Mouse (Mus musculus) intestine, embryonic 14.5 days (tissue): ENCODE measurements around the gene Prpsap2. TPM values are rescaled to one million over a fixed set of nuclear protein-coding genes. Genes with fewer than 3 reads are reported as not detected.

Experiments used
- ATAC-seq: fragments of 200-750 bp; cut with Nextera tagmentation; replicated peaks from 2 replicates; pipeline ENCODE4 v1.8.0; 2017; ENCODE audit warnings: low read depth, moderate number of reproducible peaks, moderate TSS enrichment, moderate library complexity; ENCODE audit not compliant: low FRiP score, low TSS enrichment
- DNase-seq: peaks from one replicate; pipeline ENCODE4 v3.0.0-alpha.2; 2018; ENCODE audit warnings: low spot score
- H3K27ac ChIP-seq: fragments of 300-500 bp; sonication (generic); 2 replicates; pipeline ENCODE4 v1.5.1; 2014; ENCODE audit warnings: low read depth, mild to moderate bottlenecking, control low read depth
- H3K27me3 ChIP-seq: fragments of 300-500 bp; sonication (generic); replicated peaks from 2 replicates; pipeline ENCODE4 v1.6.1; 2014; ENCODE audit warnings: low read length, control low read depth; ENCODE audit not compliant: control insufficient read depth, insufficient read depth
- H3K36me3 ChIP-seq: fragments of 300-500 bp; sonication (generic); 2 replicates; pipeline ENCODE4 v1.6.1; 2014; ENCODE audit warnings: low read length, control low read depth; ENCODE audit not compliant: control insufficient read depth, insufficient read depth
- H3K4me1 ChIP-seq: fragments of 300-500 bp; sonication (generic); replicated peaks from 2 replicates; pipeline ENCODE4 v1.6.1; 2014; ENCODE audit warnings: low read length, control low read depth, mixed read lengths; ENCODE audit not compliant: control insufficient read depth, insufficient read depth
- H3K4me2 ChIP-seq: fragments of 300-500 bp; sonication (generic); 2 replicates; pipeline ENCODE4 v1.6.1; 2014; ENCODE audit warnings: low read length
- H3K4me3 ChIP-seq: fragments of 300-500 bp; sonication (generic); 2 replicates; pipeline ENCODE4 v1.5.1; 2014; ENCODE audit warnings: low read depth, low read length, control low read depth, mixed read lengths
- H3K9ac ChIP-seq: fragments of 300-500 bp; sonication (generic); 2 replicates; pipeline ENCODE4 v1.6.1; 2014; ENCODE audit warnings: mild to moderate bottlenecking, low read length
- H3K9me3 ChIP-seq: fragments of 300-500 bp; sonication (generic); 2 replicates; pipeline ENCODE4 v1.6.1; 2016; ENCODE audit warnings: low read length, control low read depth; ENCODE audit not compliant: control insufficient read depth
- WGBS: fragments of 180-500 bp; shearing (Covaris S2); extraction: QIAGEN DNeasy Blood & Tissue Kit; methylation state at CpG from one replicate; pipeline ENCODE4 v1.1.7; 2014; 5-methylcytosine and 5-hydroxymethylcytosine counted together
- polyA plus RNA-seq: library from polyadenylated mRNA; unstranded; fragments of >200 nt; fragmentation: Nextera tagmentation; extraction: Ambion mirVana; gene quantifications from 2 replicates; pipeline ENCODE4 v1.2.1, GENCODE M21; 2014

The Prpsap2 gene
- polyA plus RNA-seq, 1 experiment from 2014 or later, result 22.7 TPM

DNA sequence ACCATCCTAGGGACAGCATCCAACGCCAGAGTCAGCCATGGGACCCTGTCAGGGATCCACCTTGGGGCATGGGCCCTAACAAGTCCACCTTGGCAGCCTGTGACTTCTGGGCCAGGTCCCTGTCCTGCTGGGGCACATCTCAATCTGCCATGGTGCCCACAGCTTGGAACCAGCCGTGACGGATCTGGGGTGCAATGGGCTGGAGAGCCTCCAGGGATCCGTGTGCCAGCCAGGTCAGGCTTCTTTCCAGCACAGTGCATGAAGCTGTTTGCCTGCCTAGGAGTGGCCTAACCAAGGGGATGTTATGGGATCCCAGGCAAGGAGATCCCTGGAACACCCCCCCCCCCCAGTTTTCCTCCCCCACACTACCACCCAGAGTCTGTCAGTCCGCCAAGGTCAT, 68.9 kb downstream of the Prpsap2 start:
- DNase-seq (no peak), ATAC-seq (no peak)
- no peaks in the 10 kb centered on the region for H3K9me3 ChIP-seq
- H3K4me3 ChIP-seq, result no peak overlapping the region
- no peaks in the 10 kb centered on the region for H3K27me3 ChIP-seq
- H3K4me2 ChIP-seq, result no peak overlapping the region
- 90% methylated on average over 5 of the region's 5 CpGs for WGBS
- no peak overlapping the region for H3K9ac ChIP-seq
- H3K4me1 ChIP-seq, result no peaks in the 10 kb centered on the region
- no peaks in the 10 kb centered on the region for H3K36me3 ChIP-seq
- no peak overlapping the region for H3K27ac ChIP-seq

DNA sequence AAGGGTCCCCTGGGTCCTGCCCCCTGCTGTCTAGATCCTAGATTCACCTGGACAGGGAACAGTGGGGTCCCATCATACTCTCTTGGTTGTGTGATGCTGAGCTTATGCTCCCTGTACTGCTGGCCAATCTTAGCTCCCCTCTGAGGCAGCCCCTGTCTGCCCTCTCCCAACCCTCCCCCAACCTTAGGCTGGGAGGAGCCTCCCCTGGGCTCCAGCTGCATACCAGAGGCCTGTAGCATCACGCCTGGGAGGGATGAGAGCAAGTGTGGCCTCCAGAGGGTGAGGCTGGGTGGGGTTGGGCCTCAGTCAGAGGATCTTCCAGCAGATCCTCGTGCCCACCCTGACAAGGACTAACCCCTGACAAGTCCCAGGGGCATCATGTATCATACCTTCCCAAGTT, 74.3 kb downstream of the Prpsap2 start:
- Histone ChIP-seq H3K9ac (no peak overlapping the region), H3K4me1 (peaks cover 13% of the 10 kb centered on the region; the same call in 1 of the 2 replicates), H3K4me3 (no peak overlapping the region), H3K9me3 (no peaks in the 10 kb centered on the region), H3K36me3 (no peaks in the 10 kb centered on the region), H3K27me3 (peaks cover 22% of the 10 kb centered on the region), H3K27ac (no peak overlapping the region), H3K4me2 (no peak overlapping the region)
- ATAC-seq, result no peak
- WGBS, result 41% methylated on average over 2 of the region's 2 CpGs
- no peak for DNase-seq

DNA sequence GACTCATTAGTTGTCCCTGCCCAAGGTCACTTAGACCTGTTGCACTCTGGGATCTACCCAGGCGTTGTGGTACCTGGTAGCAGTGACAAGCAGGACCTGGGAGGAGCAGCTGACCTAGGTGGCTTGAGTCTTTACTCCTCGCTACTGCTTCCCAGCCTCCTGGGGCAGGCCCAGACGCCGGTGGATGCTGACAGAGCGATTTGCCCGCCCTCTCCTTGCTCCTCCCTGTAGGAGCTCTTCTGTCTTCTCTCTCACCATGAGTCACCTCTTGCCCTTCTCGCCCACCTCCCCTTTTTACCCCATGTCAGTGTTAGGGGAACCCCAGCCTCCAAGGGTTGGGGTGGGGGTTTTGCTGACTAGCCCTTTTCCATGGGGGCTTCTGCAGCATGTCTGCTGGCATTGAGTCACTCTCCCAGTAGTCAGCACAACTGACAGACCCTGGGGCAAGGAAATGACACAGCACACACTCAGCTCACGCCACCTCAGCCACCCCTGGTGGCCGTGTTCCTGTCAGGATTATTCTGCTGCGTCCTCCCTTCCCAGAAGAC, 74.9 kb downstream of the Prpsap2 start:
- H3K9me3 ChIP-seq, result no peaks in the 10 kb centered on the region
- DNase-seq, result no peak
- H3K36me3 ChIP-seq, result no peaks in the 10 kb centered on the region
- WGBS, result 51% methylated on average over 10 of the region's 10 CpGs
- no peak overlapping the region for H3K9ac ChIP-seq
- ATAC-seq, result no peak
- peaks cover 22% of the 10 kb centered on the region for H3K27me3 ChIP-seq
- peaks cover 13% of the 10 kb centered on the region; the same call in 1 of the 2 replicates for H3K4me1 ChIP-seq
- H3K27ac ChIP-seq, result no peak overlapping the region
- H3K4me2 ChIP-seq, result no peak overlapping the region
- no peak overlapping the region for H3K4me3 ChIP-seq

DNA sequence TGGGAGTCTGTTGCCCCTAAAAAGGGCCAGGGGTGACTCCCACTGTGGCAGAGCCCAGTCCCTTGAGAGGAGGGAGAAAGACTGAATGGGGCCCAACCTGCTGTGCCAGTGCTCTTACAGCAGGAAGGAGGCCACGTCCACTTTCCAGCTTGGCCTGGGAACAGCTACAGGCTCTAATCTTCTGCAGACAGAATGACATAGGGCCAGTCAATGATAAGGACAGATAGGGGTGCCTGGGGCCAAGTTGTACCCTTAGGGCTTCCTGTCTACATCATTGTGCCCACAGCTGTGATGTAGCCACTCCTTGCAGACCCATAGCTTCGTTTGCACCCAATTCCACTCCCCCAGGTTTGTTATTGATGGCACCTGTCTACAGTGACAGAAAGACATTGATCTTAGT, 75.7 kb downstream of the Prpsap2 start:
- Histone ChIP-seq H3K4me1 (peaks cover 13% of the 10 kb centered on the region; the same call in 1 of the 2 replicates), H3K9me3 (no peaks in the 10 kb centered on the region), H3K27ac (no peak overlapping the region), H3K27me3 (peaks cover 22% of the 10 kb centered on the region), H3K9ac (no peak overlapping the region), H3K4me2 (no peak overlapping the region), H3K4me3 (no peak overlapping the region), H3K36me3 (no peaks in the 10 kb centered on the region)
- ATAC-seq (no peak), DNase-seq (no peak)
- WGBS, result 67% methylated on average over 2 of the region's 2 CpGs

DNA sequence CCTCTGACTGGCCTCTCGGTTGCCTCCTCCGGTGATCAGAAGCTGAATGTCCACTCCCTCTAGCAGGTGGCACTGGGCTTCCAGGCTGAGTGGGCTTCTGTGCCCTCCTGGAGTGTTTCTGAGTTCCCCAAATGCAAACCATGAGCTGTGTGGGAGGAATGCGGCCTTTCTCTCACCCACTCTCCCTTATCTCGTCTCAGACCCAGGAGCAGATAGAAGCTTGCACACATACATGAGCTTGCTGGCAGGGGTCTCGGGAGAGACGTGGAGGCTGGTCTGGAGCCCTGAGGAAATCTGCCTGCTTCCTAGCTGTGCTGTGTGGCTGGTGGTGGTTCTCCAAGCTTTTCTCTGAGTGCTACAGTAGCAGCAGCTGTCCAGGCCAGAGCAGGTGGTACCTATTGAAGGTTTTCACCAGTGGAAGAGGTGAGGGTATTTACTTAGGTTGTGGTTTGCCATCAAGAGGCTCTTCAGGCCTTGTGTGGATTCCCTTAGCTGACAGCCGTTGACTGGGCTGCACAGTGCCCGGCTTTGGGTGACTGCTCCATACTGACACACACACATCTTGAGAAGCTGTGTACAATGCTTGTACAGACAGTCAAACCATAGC, 76.7 kb downstream of the Prpsap2 start:
- no peak overlapping the region for H3K27ac ChIP-seq
- no peaks in the 10 kb centered on the region for H3K9me3 ChIP-seq
- H3K27me3 ChIP-seq, result peaks cover 22% of the 10 kb centered on the region
- peak; percentile 60 for DNase-seq
- no peak for ATAC-seq
- H3K36me3 ChIP-seq, result no peaks in the 10 kb centered on the region
- no peak overlapping the region for H3K9ac ChIP-seq
- H3K4me1 ChIP-seq, result peaks cover 13% of the 10 kb centered on the region; the same call in 1 of the 2 replicates
- 62% methylated on average over 8 of the region's 8 CpGs for WGBS
- H3K4me2 ChIP-seq, result peak overlapping the region; percentile 69
- peak overlapping the region; percentile 38; the same call in 1 of the 2 replicates for H3K4me3 ChIP-seq

DNA sequence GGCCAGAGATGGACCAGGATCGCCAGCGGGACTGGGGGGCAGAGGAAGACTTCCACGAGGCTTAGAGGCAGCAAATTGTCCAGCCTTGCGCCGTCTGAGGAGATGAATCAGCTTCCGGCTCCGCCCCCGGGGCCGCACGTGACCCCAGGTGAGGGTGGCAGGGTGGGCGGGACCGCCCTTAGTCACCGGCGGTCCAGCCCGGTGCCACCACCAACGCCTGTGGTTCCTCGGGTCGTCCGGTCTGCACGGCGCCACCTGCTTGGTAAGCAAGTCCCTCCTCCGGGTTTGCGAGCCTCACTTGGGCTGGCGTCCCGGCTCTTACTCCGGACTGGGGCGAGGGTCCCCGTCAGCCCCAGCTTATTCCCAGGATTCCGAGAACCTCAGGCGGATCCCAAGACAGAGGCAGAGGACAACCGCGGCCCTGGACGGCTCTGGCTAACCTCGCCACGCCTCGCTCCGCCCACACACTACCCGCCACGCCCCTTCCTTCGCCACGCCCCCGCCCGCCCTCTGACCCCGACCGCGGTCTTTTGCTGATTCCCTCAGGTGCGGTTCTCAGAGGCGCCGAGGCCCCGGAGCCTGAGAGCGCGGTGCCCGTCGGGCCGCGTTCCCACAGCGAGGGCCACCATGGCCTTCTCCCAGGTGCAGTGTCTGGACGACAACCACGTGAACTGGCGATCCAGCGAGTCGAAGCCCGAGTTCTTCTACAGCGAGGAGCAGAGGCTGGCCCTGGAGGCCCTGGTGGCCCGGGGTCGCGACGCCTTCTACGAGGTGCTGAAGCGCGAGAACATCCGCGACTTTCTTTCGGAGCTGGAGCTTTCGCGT, 77.8 kb downstream of the Prpsap2 start, which contains the start of gene Fam83g:
Gene Fam83g, plus strand, starts transcription at position 185 of the 825 bp plus-strand sequence.
- no peak within 1 kb of the TSS for H3K27ac ChIP-seq

More for the DNA sequence above, 77.8 kb downstream of the Prpsap2 start, which contains the start of gene Fam83g:
- Histone ChIP-seq H3K9ac (peak within 1 kb of the TSS; percentile 25), H3K27me3 (peaks cover 22% of the 10 kb centered on the region), H3K4me3 (peak within 1 kb of the TSS; percentile 38), H3K4me1 (peaks cover 13% of the 10 kb centered on the region; the same call in 1 of the 2 replicates), H3K36me3 (no peaks in the 10 kb centered on the region), H3K4me2 (peak within 1 kb of the TSS; percentile 69), H3K9me3 (no peaks in the 10 kb centered on the region)
- 2% methylated on average over 76 of the region's 76 CpGs for WGBS
- DNase-seq (peak; percentile 92), ATAC-seq (peak; percentile 87)

Other genes with a start within 250 kb of the Prpsap2 start
- 23.5 and 26.5 TPM in 2 replicates for gene Epn2, start 182.4 kb downstream of the Prpsap2 start, polyA plus RNA-seq
- 6.5 and 6.6 TPM in 2 replicates for gene Grap, start 108.8 kb downstream of the Prpsap2 start, polyA plus RNA-seq
- 3.7 and 4.6 TPM in 2 replicates for gene Fam83g, start 78.0 kb downstream of the Prpsap2 start, polyA plus RNA-seq
- not detected in 2 replicates for gene Slc5a10, start 41.3 kb downstream of the Prpsap2 start, polyA plus RNA-seq
- gene Ulk2, start 93.0 kb upstream of the Prpsap2 start, polyA plus RNA-seq, result 15.9 and 16.7 TPM in 2 replicates
- gene Akap10, start 168.2 kb upstream of the Prpsap2 start, polyA plus RNA-seq, result 17.8 and 18.2 TPM in 2 replicates
- 10.5 and 12.1 TPM in 2 replicates for gene Specc1, start 194.7 kb upstream of the Prpsap2 start, polyA plus RNA-seq